Mouse (Mus musculus) small intestine, adult 2 months (tissue): Measurements from ENCODE around the gene Knstrn. TPM values are rescaled to one million over a fixed set of nuclear protein-coding genes. Genes with fewer than 3 reads are reported as not detected.

Experiments used
- H3K27ac ChIP-seq: fragments of 200-500 bp; 2 replicates; pipeline ENCODE4 v1.5.1; 2012; ENCODE audit warnings: low read depth, low read length, control low read depth, inconsistent platforms; ENCODE audit not compliant: insufficient read depth
- H3K27me3 ChIP-seq: fragments of 200-500 bp; 2 replicates; pipeline ENCODE4 v1.6.1; 2012; ENCODE audit warnings: mild to moderate bottlenecking, moderate library complexity, low read length, inconsistent platforms; ENCODE audit not compliant: control insufficient read depth, insufficient read depth
- H3K36me3 ChIP-seq: fragments of 200-500 bp; 2 replicates; pipeline ENCODE4 v1.6.1; 2012; ENCODE audit warnings: mild to moderate bottlenecking, low read length, control low read depth, inconsistent platforms; ENCODE audit not compliant: control insufficient read depth, insufficient read depth
- H3K4me1 ChIP-seq: fragments of 200-500 bp; 2 replicates; pipeline ENCODE4 v1.6.1; 2012; ENCODE audit warnings: low read length, inconsistent platforms, mixed read lengths; ENCODE audit not compliant: control insufficient read depth, insufficient read depth, insufficient read length
- H3K4me3 ChIP-seq: fragments of 200-500 bp; 2 replicates; pipeline ENCODE4 v1.5.1; 2012; ENCODE audit warnings: low read depth, mild to moderate bottlenecking, control low read depth, inconsistent platforms, low read length, moderate library complexity
- CTCF ChIP-seq: fragments of 200-500 bp; IDR thresholded peaks from 2 replicates; pipeline ENCODE4 v1.5.1; 2012; ENCODE audit warnings: low read depth, mild to moderate bottlenecking, control low read depth, inconsistent platforms, low read length, moderate library complexity, mixed read lengths; ENCODE audit not compliant: insufficient replicate concordance, insufficient read length; ENCODE audit errors: extremely low read depth
- POLR2A ChIP-seq: fragments of 200-500 bp; IDR thresholded peaks from 2 replicates; pipeline ENCODE4 v1.6.1; 2012; ENCODE audit warnings: low read depth, mild to moderate bottlenecking, control low read depth, inconsistent platforms, low read length, moderate library complexity
- WGBS: fragments of 180-500 bp; shearing (Covaris S2); methylation state at CpG from one replicate; pipeline ENCODE4 v1.1.7; 2018; 5-methylcytosine and 5-hydroxymethylcytosine counted together
- polyA plus RNA-seq: library from polyadenylated mRNA; depleted of rRNA; stranded (reverse); fragments of >200 nt; gene quantifications from 2 replicates; pipeline ENCODE4 v1.2.3, GENCODE M21; 2012; rRNA removed

Gene Knstrn
- polyA plus RNA-seq, 1 experiment = 4.7 TPM

DNA sequence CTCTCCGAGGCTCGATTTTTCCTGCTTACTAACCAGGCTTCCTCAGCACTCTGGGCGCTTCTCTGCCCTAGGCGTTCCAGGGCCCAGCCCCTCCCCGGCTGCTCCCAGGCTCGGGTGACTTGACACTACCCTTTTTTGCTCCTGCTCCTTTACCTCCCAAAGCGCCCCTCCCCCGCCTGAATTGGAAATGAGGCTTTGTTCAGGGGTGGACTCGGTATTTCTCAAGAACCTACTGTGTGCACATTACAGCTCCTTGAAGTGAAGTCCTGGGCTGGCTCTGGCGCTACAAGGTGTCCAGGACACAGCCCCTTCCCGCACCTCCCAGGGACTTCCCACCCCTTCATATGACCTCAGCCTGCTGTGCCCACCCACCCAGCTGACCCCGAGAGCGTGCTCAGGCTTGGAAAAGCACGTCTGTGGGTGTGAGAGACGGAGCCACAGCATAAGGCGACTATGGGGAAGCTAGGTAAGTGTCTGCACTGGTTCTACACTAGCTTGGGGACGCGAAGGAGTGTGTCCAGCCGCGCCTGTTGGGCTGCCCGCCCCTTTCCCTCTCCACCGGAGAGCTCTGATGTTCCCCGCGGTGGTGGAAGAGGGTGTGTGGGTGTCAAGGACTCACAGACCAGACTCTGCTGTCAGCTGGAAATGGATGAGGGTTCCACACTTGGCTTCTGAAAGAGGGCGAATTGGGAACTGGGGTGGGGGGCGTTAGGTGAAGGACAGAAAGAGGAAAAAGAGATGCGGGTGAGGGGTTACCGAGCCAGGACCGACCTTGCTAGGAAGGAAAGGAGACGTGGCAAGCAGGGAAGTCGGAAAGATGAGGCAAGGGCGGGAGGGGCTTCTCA lies 86.4 kb downstream of the Knstrn start, which contains the start of gene Bahd1:
TSS of gene Bahd1 (plus strand) at position 397 of the 845 bp plus-strand sequence.
- Histone ChIP-seq H3K27ac (no peak within 1 kb of the TSS), H3K4me3 (peak within 1 kb of the TSS; percentile 79), H3K27me3 (peaks cover 36% of the 10 kb centered on the region), H3K36me3 (no peaks in the 10 kb centered on the region), H3K4me1 (peaks cover 23% of the 10 kb centered on the region)
- TF ChIP-seq CTCF = no peak
- TF ChIP-seq POLR2A = no peak
- 3% methylated on average over 32 of the region's 32 CpGs for WGBS

DNA sequence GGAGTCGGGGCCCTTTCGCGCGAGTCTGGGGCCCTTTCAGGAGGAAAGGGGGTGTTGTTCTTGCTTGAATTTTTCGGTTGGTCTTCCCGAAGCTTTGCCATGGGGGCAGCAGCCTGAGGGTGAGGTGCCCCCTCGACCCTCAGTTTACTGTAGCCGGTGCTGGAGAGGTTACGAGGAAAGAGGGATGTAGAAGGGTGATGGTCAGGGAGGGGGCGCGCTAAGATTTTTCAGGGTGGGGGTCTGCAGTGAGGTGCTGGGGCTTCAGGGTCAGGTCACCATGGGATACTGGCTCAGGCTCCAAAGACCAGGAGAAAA lies 87.0 kb downstream of the Knstrn start:
- 1% methylated on average over 11 of the region's 11 CpGs for WGBS
- H3K27me3 ChIP-seq = peaks cover 32% of the 10 kb centered on the region
- H3K27ac ChIP-seq = no peak overlapping the region
- H3K36me3 ChIP-seq = no peaks in the 10 kb centered on the region
- peaks cover 23% of the 10 kb centered on the region for H3K4me1 ChIP-seq
- H3K4me3 ChIP-seq = peak overlapping the region; percentile 79
- TF ChIP-seq POLR2A (no peak), CTCF (no peak)

DNA sequence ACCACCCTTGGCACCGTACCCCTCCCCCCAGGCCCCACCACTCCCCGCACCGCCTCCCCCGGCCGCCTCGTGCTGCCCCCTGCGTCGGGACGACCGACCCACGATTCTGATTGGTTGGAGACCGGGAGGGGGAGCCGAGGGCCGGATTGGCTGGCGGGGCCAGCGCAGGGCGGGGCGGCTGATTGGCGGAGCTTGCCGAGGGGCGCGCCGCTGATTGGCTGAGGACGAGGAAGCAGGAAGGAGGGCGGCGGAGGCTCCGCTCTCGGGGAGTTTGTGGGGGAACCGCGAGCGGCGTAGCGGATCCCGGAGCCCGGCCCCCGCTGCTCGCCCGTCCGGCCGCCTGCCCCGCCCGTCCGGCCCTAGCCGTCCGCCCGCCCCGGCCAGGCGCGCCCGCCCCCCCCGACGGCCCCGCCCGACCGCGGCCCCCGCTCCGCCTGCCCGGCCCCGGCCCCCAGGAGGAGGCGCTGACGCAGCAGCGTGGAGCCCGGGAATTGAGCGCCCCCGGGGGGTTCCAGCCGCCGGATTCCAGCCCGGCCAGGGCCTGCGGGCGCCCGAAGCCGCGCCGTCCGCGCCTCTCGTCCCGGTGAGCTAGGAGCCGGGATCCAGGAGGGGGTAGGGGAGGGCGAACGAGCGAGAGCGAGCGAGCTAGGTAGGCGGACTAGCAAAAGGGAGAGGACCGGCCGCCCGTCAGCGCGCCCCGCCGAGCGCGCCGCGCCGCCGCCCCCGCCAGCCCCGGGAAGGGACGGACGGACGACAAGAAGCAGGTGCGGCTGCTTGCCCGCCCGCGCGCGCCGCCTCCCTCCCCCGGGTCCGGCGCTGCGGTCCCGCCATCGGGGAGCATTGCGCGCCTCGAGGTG lies 87.6 kb downstream of the Knstrn start:
- H3K36me3 ChIP-seq = no peaks in the 10 kb centered on the region
- no peak overlapping the region; the same call in 1 of the 2 replicates for H3K27ac ChIP-seq
- peak overlapping the region; percentile 79 for H3K4me3 ChIP-seq
- WGBS = 2% methylated on average over 95 of the region's 120 CpGs
- H3K4me1 ChIP-seq = peaks cover 19% of the 10 kb centered on the region
- peaks cover 27% of the 10 kb centered on the region for H3K27me3 ChIP-seq
- TF ChIP-seq POLR2A (peak; percentile 47; the same call in 1 of the 2 replicates), CTCF (no peak)

DNA sequence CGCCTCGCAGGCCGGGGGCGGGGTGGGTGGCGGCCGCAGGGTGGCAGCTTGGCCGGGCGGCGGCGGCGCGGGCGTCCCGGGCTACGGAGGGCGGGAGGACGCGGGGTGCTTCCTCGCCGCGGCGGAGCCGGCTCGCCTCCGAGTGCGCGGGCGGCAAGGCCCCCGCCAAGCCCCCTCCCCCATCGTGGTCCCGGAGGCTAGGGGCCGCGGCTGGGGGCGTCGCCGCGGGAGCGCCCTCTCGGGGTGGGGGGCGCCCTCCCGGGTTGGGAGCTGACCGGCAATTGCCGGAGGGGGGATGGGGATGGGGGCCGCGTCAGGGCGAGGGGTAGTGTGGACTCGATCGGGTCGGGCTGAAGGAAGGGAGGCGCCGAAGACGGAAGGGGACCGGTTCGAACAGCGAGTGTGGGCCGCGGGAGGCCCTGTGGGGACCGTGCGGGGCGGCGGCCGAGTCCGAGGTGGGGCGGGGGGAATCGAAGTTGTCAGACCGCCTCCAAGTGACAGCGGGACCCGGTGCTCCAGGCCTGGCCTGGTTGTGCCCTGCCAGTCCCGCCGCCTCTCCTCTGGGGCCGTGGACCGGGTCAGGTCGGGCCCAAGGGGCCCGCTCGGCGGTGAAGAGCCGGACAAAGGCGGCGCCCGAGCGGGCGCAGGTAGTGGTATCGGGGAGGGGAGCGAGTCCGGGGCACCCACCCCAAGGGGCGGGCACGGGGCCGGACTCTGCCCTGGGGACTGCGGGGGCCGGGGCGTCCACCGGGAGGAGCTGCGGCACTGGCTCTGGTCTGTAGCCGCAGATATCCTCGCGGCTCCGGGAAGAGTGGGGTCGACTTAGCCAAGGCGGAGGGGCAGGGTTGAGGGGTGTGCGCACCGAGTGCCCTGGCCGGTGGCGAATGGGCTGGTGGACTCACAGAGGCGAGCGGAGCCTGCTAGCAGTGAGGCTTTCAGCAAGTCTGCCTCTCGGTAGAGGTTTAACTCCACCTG lies 88.5 kb downstream of the Knstrn start:
- no peak for TF ChIP-seq POLR2A
- TF ChIP-seq CTCF = no peak
- Histone ChIP-seq H3K36me3 (no peaks in the 10 kb centered on the region), H3K4me3 (peak overlapping the region; percentile 79), H3K4me1 (peaks cover 14% of the 10 kb centered on the region), H3K27ac (no peak overlapping the region), H3K27me3 (peaks cover 27% of the 10 kb centered on the region)
- WGBS = under 1% methylated on average over 86 of the region's 106 CpGs

DNA sequence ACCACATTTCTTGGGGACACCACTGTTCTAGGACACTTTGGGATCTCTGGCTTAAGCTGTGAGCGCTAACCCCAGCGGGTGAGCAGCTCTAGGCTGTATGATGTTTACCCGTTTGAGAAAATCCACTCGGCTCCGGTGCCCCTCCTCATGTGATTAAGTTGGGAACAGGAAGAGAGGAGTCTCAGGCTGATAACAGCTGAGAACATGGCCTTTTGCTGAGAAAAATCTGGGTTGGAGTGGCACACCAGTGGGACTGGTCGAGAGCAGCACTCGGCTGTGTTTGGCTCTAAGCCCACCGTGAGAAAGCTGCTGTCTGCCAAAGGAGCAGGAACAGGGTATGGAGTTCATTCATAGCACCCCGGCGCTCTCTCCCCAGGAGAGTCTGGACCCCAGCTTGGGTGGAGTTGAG lies 89.5 kb downstream of the Knstrn start:
- Histone ChIP-seq H3K4me1 (peaks cover 12% of the 10 kb centered on the region), H3K4me3 (0 out of 2 replicates have a peak overlapping the region, but pooled peaks have one; percentile 0), H3K27me3 (peaks cover 17% of the 10 kb centered on the region), H3K27ac (no peak overlapping the region), H3K36me3 (no peaks in the 10 kb centered on the region)
- no peak for TF ChIP-seq POLR2A
- no peak for TF ChIP-seq CTCF
- WGBS = 26% methylated on average over 10 of the region's 10 CpGs

Other genes starting within 250 kb of the Knstrn start
- 2.2 and 4.1 TPM in 2 replicates for gene Bub1b, start 215.8 kb upstream of the Knstrn start, polyA plus RNA-seq
- 1.8 and 2.0 TPM in 2 replicates for gene Pak6, start 150.7 kb upstream of the Knstrn start, polyA plus RNA-seq
- gene Ankrd63, start 110.0 kb upstream of the Knstrn start, polyA plus RNA-seq = 0.13 and 1.4 TPM in 2 replicates
- gene Plcb2, start 85.6 kb upstream of the Knstrn start, polyA plus RNA-seq = 2.9 and 6.2 TPM in 2 replicates
- gene Inafm2, start 68.2 kb upstream of the Knstrn start, polyA plus RNA-seq = 6.2 and 8.8 TPM in 2 replicates
- 2.4 and 3.3 TPM in 2 replicates for gene Ccdc9b, start 51.3 kb upstream of the Knstrn start, polyA plus RNA-seq
- gene Phgr1, start 41.2 kb upstream of the Knstrn start, polyA plus RNA-seq = 2,253 and 5,176 TPM in 2 replicates
- gene Disp2, start 34.3 kb upstream of the Knstrn start, polyA plus RNA-seq = 1.7 and 3.5 TPM in 2 replicates
- 17.6 and 25.7 TPM in 2 replicates for gene Ivd, start 48.0 kb downstream of the Knstrn start, polyA plus RNA-seq
- 11.8 and 24.6 TPM in 2 replicates for gene Bahd1, start 86.4 kb downstream of the Knstrn start, polyA plus RNA-seq
- gene Chst14, start 112.5 kb downstream of the Knstrn start, polyA plus RNA-seq = 3.8 and 4.0 TPM in 2 replicates
- 3.9 and 10.0 TPM in 2 replicates for gene Ccdc32, start 215.4 kb downstream of the Knstrn start, polyA plus RNA-seq
- gene Rpusd2, start 220.8 kb downstream of the Knstrn start, polyA plus RNA-seq = 1.1 and 1.9 TPM in 2 replicates
- 0.11 and 0.15 TPM in 2 replicates for gene Knl1, start 233.1 kb downstream of the Knstrn start, polyA plus RNA-seq